Mouse (Mus musculus): ENCODE measurements around the gene Mcm3.
"Not testable (repeated sequence)": the region's sequence is repeated elsewhere in the genome, so short reads cannot be mapped to it uniquely, and the experiment has no call there.

The Mcm3 gene

DNA sequence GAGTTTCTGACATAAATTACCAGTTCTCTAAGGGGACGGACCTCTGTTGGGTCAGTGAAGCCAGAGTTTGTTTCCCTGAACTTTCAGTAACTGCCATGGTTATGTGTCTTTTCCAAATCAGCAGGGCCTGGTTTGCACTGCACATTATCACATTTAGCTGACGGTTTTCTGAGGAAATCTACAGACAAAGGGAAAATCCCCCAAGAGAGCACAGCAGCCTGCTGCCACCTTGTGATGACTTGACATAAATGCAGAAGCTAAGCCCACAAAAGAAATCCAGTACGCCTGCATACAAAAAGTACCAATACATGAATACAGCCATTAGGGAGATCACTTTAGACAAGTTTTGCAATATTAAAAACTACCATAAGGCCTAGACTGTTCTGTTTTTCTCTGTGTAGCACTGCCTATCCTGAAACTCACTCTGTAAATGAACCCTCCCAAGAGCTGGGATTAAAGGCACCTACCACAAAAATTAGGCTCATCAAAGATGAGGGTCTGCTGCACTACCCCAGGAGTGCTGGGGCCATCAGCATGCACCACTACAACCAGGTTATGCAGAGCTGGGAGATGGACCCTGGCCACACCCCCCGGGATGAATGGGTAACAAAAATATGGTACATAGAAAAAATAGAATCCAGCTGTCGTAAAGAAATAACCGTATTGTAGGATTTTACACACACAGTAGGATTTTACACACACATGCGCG, 18.3 kb downstream of the Mcm3 start:
- DNase-seq (ENCODE audit: low read depth): no peak

DNA sequence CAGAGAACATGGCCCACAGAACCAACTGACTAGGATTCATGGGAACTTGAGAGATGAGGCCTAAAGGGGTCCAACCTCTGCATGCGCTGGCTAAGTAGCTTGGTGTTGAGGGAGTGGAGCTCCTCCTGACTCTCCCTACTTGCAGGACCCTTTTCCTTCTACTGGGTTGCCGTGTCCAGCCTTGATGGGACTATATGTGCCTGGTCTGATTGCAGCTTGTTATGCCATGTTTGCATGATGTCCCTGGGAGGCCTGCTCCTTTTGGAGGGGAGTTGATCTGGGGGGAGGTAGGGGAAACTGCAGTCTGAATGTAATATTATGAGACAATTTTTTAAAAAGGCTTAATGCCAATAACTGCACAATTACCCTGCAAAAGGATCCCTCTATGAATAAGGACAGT, 18.8 kb downstream of the Mcm3 start:
- no peak for DNase-seq (ENCODE audit: low read depth)

DNA sequence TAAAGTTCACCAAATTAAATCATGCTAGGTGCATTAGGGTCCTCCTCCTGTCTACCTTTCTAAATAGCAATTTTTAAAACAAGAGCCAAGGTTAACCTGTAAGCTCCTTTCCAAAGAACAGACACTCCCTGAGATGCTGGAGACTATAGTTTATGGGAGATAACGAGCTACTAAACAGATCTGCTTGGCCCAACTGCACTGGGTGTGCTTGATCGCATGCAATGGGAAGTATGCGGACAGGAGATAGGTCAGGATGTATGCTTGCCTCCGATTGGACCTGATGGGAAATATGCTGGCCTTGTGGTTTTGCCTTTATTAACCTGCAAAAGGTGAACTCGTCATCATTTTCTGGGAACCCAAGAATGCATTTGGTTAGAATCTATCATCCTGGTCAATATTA, 24.9 kb downstream of the Mcm3 start:
- no peak for DNase-seq (ENCODE audit: low read depth)

DNA sequence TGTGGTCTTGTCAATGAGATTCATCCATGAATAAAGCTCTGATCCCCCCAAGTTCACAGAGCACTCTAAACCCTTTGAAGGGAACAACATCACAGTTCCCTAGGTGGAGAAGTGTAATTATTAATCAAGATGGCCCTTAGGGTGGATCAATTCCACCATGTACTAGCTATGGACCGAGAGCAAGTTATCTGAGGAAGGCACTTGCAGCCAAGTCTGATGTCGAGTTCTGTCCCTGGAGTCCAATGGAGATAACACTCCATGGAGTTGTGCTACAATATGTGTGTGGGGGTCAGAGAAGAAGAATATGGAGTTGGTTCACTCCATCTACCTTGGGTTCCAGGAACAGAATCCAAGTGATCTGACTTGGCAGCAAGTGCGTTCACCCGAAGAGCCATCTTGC, 25.4 kb downstream of the Mcm3 start:
- DNase-seq (ENCODE audit: low read depth): no peak

DNA sequence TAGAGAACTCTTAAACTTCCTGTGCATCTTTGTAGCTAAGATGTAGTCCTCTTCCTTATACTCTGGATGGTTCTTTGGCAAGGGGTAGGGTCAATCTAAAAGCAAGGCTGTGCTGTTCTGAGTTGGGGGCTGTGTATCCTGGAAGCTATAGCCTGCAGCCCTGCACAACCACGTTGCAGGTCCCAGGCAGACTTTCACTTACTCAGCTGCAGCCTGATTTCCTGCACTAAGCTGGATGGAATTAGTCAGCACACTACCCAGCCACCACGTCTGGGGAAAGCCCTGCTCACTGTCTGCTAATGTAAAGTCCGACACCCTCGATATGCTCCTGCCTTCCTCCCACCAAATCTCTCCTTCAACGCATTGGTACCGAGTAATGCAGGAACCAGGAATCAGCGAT, 28.7 kb downstream of the Mcm3 start:
- DNase-seq (ENCODE audit: low read depth): no peak

DNA sequence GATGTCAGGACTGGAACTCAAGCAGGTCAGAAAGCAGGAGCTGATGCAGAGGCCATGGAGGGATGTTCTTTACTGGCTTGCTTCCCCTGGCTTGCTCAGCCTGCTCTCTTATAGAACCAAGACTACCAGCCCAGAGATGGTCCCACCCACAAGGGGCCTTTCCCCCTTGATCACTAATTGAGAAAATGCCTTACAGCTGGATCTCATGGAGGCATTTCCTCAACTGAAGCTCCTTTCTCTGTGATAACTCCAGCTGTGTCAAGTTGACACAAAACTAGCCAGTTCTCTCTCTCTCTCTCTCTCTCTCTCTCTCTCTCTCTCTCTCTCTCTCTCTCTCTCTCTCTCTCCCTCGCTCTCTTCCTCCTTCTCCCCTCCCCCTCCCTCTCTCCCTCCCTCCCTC, 29.6 kb downstream of the Mcm3 start, which contains the start of gene Il17f:
TSS of gene Il17f (minus strand) at position 101 of the 400 bp plus-strand sequence.
- not testable (repeated sequence) for DNase-seq (ENCODE audit: low read depth)

DNA sequence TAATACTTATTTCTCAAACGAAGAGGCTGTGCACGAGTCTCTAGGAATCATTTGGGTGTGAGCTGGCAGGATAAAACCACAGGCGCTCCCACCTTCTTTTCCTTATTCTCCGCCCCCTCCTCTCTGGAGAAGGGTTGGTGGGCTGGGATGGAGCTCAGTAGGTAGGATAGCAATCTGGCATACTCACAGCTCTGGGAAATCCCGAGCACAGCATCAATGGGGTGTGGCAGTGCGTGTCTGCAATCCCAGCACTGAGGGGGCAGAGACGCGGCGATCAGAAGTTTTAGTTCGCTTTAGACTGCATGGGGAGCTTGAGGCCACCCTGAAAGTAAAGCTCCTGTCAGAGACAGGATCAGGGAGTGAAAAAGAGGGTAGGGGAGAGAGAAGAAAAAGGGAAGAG, 31.7 kb downstream of the Mcm3 start:
- no peak for DNase-seq (ENCODE audit: low read depth)

DNA sequence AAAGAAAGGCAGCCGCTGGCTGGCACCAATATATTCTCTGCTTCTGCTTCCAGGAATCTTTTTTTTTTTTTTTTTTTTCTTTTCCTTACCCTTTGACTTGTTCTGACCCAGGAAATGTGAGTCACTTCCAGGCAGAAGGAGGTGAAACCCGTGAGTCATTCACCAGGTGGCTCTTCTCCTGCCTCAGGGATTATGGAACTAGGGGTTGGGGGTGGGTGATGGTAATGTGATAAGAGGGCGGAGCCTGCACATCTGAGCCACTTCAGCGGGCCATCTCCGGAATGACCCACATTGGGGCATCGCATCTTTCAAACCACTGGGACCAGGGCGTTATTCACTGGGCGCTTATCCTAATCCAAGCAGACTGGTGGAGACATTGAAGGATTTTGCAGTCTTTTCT, 33.1 kb downstream of the Mcm3 start:
- DNase-seq (ENCODE audit: low read depth): no peak

DNA sequence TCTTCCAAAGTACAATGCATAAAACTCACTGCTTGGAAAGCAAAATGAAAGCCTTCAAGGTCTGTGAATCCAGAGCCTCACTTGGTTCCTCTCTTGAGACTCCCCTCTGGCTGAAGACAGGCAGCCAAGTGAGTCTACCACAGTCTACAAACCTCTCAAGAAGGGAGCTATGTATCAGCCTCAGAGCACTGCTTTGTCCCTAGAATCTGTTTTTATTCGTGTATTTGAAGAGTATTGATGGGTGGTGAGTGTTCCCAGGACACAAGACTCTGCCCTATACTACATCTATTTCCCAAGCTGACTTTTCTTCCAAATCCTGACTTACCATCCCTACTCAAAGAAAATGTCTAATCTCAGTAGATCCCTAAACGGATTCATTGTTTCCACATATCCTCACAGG, 41.7 kb downstream of the Mcm3 start:
- DNase-seq (ENCODE audit: low read depth): no peak

DNA sequence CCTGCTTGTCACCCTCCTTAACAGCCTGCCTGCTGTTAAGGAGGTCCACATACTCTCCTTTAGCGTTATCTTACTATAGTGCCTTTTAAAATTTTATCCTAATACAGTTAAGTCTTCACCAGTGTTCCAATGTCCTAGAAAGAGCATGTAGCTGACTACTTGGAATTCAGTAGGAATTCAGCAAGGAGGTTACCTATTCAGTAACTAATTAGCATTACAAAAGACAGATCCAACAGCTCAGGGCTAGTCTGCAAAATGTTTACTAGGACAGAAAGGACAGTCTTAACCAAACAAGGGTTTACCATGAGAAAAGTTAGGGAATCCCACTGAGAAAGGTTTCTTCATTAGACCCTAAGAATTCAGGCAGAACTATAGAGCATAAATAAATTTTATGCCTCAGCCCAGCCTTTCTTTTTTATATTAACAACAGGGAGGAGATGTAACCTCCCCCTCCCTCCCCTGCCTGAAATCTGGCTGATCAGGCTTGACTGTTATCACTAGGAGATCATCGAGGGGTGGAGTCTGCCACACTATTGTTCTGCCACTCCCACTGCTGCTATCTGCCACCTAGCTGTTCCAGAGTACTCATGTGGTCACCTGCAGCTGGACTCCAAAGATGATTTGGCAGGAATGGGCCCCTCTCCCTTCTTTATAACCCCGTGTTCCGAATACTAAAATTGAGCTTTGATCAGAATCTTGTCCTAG, 45.9 kb downstream of the Mcm3 start:
- DNase-seq (ENCODE audit: low read depth): not testable (repeated sequence)

DNA sequence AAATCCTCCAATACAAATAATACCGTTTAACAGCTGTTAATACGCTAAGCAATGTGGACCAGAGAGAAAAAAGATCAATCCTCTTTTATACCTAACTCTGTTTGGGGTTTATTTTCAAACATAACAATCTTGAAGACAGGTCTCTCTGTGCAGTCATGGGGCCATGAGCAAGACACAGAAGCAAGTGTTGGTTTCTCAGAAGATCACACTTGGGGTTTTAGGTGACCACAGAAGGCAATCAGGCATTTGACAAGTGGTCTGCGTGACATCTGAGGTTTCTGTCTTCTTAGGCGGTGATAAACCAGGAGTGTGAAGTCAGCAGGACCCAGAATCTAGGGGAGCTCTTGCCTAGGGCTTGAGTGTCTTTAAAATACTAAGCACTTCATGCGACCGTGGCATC, 53.6 kb downstream of the Mcm3 start:
- no peak for DNase-seq (ENCODE audit: low read depth)

DNA sequence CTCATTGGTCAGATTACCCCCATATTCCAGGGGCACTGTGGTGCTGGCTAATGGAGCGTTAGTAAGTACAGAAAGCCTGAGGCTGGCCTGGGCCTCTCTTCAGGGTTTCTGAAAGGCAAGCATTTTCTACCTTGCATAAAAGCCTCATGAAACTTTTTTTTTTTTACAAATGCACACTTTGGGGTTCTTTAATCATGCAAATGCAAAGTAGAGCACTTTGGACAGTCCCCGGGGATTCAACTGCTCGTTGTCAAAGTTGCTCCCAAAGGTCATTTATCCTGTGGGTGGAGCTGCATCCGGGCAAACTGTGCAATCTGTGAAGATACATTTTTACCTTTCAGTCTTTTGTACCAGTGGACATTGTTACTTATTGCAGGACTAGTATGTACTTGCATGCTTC, 58.7 kb downstream of the Mcm3 start:
- DNase-seq (ENCODE audit: low read depth): no peak

DNA sequence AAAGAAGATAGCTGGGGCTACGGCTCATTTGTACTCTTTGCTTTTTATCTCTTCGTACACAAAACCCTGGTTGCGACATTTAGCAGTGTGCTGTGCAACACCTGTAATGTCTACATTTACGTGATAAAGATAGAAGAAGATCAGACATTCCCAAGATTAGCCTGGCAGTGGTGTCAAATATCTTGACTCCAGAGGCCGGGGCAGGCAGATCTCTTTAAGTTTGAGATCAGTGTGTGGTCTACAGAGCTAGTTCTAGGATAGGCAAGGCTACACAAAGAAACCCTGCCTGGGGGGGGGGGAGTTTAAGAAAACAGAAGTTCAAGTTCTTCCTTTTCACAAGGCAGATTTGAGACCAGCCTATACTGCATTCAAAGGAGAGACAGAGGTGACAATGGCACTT, 59.8 kb downstream of the Mcm3 start:
- DNase-seq (ENCODE audit: low read depth): no peak

DNA sequence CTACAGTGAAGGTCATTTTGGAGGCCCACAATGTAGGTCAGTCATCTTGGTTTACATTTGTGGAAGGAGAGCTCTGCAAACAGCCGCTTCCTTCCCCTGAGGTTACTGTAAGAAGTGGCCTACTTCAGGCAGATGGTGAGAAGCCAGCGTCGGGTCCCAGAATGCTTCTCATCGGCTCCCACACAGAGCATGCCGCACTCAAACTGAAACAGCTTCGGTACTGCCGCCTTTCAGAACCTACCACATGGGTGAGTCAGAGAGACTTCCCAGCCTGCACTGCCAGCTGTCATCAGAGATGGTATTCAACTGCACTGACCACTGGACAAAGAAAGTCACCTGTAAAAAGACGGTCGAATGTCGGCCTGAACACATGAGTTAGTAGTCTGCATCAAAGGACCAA, 60.3 kb downstream of the Mcm3 start:
- no peak for DNase-seq (ENCODE audit: low read depth)

DNA sequence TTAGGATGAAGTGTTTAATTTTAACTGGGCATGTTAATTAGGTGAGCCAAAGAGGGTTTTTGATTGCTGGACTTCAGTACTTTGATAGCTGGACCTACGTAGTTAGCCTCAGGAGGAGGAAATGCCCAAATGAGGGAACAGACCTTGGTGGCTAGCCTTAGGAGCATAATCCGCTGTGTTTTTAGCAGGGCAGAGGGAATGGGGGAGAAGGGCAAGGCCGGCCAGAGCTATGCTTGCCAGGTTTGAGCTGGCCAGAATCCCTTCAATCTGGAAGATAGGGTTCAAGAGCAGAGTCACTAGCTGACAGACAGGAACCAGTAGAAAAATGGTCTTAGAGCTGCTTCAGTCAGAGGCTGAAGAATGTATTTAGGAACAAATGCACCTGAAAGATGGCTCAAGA, 62.5 kb downstream of the Mcm3 start:
- DNase-seq (ENCODE audit: low read depth): no peak

DNA sequence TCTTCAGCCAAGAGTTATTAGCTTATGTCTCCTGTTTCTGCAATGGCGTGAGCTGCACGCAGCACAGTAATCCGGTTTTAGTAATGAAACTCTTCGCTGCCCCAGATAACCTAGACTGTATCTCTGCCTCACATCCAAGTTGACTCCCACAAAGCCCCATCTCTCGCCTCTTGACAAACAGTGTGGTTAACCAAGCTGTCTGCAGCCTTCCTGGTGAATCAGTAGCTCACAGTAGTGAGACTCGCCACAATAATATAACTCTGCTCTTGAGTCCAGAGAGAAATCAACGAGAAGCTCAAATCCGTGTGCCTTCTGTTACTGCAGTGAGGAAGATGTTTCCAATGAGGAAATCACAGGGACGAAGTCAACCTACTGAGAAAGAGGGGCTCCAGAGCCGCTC, 65.7 kb downstream of the Mcm3 start:
- no peak for DNase-seq (ENCODE audit: low read depth)

Data from c-Kit-positive CD71-negative TER-119-negative erythroid progenitor cells, embryonic 14.5 days (primary cell).